Mouse (Mus musculus) C2C12 (cell line): Measurements from ENCODE around the gene Cops2.

Source experiments
- CEBPB ChIP-seq: IDR thresholded peaks from one replicate; pipeline ENCODE4 v1.6.1; 2011; ENCODE audit warnings: low read depth, mild to moderate bottlenecking, control low read depth, moderate library complexity
- CTCF ChIP-seq: IDR thresholded peaks from one replicate; pipeline ENCODE4 v1.5.1; 2011; ENCODE audit not compliant: control insufficient read depth, insufficient read depth, insufficient read length
- MYOG ChIP-seq: IDR thresholded peaks from one replicate; pipeline ENCODE4 v1.6.1; 2011; ENCODE audit not compliant: control insufficient read depth, insufficient read length; ENCODE audit errors: extremely low read depth
- USF1 ChIP-seq: IDR thresholded peaks from one replicate; pipeline ENCODE4 v1.6.1; 2011; ENCODE audit warnings: low read depth, mild to moderate bottlenecking, control low read depth, moderate library complexity

- TF ChIP-seq CTCF (no peak), MYOG (no peak), CEBPB (no peak), USF1 (no peak)
These were observed 11.2 kb upstream of the Cops2 start for GRCm38 (mm10) chr2:125870159-125870558.
